Mouse (Mus musculus) cortical plate, adult 2 months (tissue): Measurements from ENCODE around the gene Lpp.

Experiments
- CTCF ChIP-seq: fragments of 200-500 bp; IDR thresholded peaks from 2 replicates; pipeline ENCODE4 v1.5.1; 2011; ENCODE audit warnings: mild to moderate bottlenecking, control low read depth, low read length; ENCODE audit not compliant: insufficient read depth; ENCODE audit errors: extremely low read depth
- POLR2A ChIP-seq: fragments of 200-500 bp; IDR thresholded peaks from 2 replicates; pipeline ENCODE4 v1.6.1; 2011; ENCODE audit warnings: mild to moderate bottlenecking, low read length, control low read depth; ENCODE audit not compliant: insufficient read depth; ENCODE audit errors: extremely low read depth

GRCm38 (mm10) chr16:24402801-24403200, 9.5 kb downstream of the Lpp start:
- TF ChIP-seq POLR2A (no peak), CTCF (no peak)
